Mouse (Mus musculus): ENCODE results near the gene A930033H14Rik.

DNA sequence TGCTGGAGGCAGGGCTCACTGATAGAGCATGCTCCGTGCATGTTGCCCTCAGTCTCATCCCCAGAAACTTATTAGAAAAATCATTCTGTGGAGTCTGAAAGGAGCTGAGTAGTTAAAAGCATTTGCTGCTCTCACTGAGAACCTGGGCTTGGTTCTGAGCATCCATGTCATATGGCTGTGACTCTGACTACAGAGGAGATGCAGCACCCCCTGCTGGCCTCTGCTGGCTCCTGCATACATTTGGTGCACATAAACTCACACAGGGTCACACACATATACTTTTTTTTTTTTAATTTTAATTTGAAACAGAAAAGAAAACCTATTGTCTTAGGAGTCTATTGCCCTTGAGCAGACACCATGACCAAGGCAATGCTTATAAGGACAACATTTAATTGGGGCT lies 33.6 kb downstream of the A930033H14Rik start:
- no peak for TF ChIP-seq POLR2A (IDR thresholded peaks at IDR 0.05; ENCODE audit: control insufficient read depth, low read depth, low read length)
- TF ChIP-seq CTCF (IDR thresholded peaks at IDR 0.05; ENCODE audit: control insufficient read depth, insufficient read depth, insufficient replicate concordance, low read depth, low read length): peak; percentile 48; the same call in 1 of the 2 replicates
